Mouse (Mus musculus) lung, postnatal 0 days (tissue): ENCODE data around the gene Rcsd1.

Experiments
- CTCF ChIP-seq: IDR thresholded peaks from 2 replicates; pipeline ENCODE4 v1.5.1; 2016; ENCODE audit warnings: antibody characterized with exemption, mild to moderate bottlenecking
- EP300 ChIP-seq: IDR thresholded peaks from 2 replicates; pipeline ENCODE4 v1.6.1; 2016; ENCODE audit warnings: antibody characterized with exemption, mild to moderate bottlenecking, control low read depth

- TF ChIP-seq CTCF (no peak), EP300 (no peak)
These were observed 96.8 kb downstream of the Rcsd1 start for GRCm38 (mm10) chr1:165612714-165613113.
